Mouse (Mus musculus) spleen, postnatal 4 days (tissue): ENCODE measurements around the gene Rpl3l.
"Not testable (repeated sequence)": the region's sequence is repeated elsewhere in the genome, so short reads cannot be mapped to it uniquely, and the experiment has no call there.

Experiments used
- DNase-seq, 2 experiments: peaks; one replicate each; pipeline ENCODE4 v3.0.0; 2022; ENCODE audit warnings: low spot score in 2 of 2

The Rpl3l gene

GRCm38 (mm10) chr17:24727618-24728017 lies at the start of gene Rpl3l:
Rpl3l (plus strand) TSS chr17:24727820.
- peak in 1 of 2 experiments; percentile 57 for DNase-seq

DNA sequence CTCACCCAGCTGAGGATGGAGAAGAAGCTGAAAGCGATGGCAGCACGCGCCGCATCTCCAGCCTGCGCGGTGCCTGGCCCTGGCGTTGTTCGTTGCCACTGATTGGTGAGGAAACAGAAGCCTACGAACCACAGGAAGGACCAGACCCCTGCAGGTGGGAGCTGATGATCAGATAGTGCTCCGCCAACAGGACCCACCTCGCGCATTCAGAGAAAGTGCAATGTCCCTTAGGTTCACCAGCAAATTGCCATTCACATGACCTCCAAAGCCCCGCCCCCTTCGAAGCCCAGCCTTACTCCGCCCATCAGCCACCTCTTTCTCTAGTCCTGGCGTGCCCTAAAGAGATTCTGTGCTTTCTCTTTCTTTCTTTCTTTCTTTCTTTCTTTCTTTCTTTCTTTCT lies 41.1 kb upstream of the Rpl3l start:
- DNase-seq, result peak; percentile 71 to 83

- DNase-seq, result peak; percentile 65 to 84
Observed at GRCm38 (mm10) chr17:24687146-24687595, 40.4 kb upstream of the Rpl3l start.

DNA sequence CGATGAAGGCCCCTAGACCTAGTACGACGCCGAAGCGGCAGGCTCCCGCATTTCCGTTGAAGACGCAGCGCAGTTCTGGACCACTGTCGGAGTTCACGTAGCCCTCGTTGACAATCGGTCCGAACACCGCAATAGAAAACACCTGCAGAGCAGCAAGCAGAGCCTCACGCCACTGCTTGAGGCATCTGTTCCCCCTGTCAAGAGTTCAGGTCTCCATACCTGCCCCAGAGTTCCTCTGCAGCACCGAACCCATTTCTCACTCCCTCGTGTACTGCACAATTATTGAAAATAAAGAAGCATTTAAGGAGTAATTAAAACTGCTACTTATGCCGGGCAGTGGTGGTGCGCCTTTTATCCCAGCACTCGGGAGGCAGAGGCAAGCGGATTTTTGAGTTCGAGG lies 40.0 kb upstream of the Rpl3l start:
- DNase-seq, result no peak

DNA sequence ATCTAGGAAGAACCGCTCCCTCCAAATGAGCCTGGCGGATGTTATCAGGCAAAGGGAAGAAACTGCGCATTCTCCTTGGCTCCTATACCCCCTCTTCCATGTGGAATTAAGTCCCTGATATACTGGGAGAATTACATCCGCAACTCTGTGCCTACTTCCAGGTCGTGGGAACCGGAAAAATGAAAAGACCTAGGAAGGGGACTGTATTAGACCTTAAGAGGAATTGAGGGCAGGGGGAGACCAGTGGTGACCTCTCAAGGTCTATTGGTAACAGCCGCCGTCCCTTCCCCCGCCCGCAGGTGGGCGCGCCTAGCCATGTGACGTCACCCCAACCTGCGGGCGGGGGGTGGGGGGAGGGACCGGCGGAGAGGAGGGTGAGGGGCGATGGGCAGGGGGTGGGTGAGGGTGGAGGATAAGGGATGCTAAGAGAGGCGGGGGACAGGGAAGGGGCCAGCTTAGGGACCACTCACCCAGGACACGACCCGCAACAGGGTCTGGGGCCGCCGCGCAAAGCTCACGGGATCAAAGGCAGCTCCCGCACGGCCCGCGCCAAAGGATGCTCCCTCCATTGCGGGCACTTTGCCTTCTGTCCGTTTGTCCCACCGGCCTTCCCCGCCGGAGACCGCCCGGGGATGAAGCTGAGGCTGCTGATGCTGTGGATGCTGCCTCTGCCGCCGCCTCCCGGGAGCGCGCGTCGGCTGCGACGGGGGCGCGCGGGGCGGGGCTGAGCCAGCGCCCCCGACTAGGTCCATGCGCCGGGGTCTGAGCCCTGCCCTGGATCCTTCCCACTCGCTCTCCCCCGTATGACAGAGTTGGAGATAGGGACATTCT lies 38.2 kb upstream of the Rpl3l start, which contains the start of gene Syngr3:
TSS of gene Syngr3 (minus strand) at position 705 of the 831 bp plus-strand sequence.
- no peak for DNase-seq

GRCm38 (mm10) chr17:24692385-24692784 lies 35.2 kb upstream of the Rpl3l start:
- DNase-seq, result no peak

- no peak for DNase-seq
Observed at GRCm38 (mm10) chr17:24695326-24696010, 32.2 kb upstream of the Rpl3l start.

DNA sequence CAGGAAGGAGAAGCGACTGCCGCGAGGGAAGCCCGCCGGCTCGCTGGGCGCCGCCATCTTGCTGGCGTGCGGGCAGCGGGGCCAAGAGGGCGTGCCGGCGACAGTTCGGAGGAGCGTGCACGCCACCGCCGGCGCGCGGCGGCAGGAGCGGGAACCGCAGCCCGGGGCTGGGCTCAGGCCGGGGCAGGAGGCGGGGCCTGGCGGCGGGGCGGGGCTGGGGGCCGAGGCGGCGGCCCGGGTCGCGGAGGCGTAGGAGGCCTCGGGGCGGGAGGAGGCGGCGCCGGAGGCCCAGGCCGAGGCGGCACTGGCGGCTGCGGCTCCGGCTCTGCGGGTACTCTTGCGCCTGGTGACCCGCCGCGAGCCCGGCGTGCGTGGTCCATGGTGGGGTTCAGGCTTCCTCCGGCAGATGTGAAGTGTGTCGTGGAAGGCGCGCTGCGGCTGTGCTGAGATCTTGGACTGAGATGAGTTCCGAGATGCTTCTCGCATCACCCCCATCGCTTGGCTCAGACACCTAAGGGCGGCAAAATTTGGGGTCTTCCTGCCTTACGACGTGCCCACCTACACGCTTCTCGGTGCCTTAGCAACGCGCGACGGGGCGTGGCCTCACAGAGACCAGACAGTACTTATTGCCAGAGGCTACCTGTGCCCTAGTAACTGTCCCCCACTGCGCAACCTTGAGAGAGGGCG lies 31.5 kb upstream of the Rpl3l start, which contains the start of the genes Gfer and Noxo1:
TSS of gene Gfer (minus strand) at position 146 of the 687 bp plus-strand sequence.
TSS of gene Noxo1 (plus strand) at position 224 of the 687 bp plus-strand sequence.
- peak; percentile 88 to 94 for DNase-seq

DNA sequence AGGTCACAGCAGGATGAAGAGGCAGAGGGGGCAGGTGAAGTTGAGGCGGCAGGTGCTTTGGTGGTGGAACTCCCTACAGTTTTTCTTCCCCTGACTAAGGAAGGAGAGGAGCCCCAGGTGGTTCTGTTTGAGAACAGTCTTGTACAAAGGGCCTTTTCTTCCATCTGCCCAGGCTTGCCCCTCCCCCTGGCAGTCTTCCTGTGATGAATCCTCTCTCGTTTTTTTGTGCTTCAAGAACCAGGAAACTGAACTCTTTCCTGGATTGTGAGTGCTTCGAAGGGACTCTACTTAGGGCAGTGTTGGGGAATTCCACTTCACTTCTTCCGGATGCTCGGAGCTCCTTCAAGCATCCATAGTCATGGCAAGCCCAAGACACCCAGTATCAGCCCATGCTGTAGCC lies 29.6 kb upstream of the Rpl3l start:
- DNase-seq, result no peak

- no peak for DNase-seq
Observed at GRCm38 (mm10) chr17:24698715-24699114, 28.9 kb upstream of the Rpl3l start.

GRCm38 (mm10) chr17:24699473-24699872 lies 28.1 kb upstream of the Rpl3l start:
- DNase-seq, result no peak

- no peak for DNase-seq
Observed at GRCm38 (mm10) chr17:24701251-24701650, 26.4 kb upstream of the Rpl3l start.

GRCm38 (mm10) chr17:24705821-24706220 lies 21.8 kb upstream of the Rpl3l start:
- no peak for DNase-seq

GRCm38 (mm10) chr17:24706982-24707800 lies 20.4 kb upstream of the Rpl3l start, which contains the start of gene Tbl3:
Tbl3 (minus strand) TSS chr17:24707660.
- peak; percentile 90 to 96 for DNase-seq

DNA sequence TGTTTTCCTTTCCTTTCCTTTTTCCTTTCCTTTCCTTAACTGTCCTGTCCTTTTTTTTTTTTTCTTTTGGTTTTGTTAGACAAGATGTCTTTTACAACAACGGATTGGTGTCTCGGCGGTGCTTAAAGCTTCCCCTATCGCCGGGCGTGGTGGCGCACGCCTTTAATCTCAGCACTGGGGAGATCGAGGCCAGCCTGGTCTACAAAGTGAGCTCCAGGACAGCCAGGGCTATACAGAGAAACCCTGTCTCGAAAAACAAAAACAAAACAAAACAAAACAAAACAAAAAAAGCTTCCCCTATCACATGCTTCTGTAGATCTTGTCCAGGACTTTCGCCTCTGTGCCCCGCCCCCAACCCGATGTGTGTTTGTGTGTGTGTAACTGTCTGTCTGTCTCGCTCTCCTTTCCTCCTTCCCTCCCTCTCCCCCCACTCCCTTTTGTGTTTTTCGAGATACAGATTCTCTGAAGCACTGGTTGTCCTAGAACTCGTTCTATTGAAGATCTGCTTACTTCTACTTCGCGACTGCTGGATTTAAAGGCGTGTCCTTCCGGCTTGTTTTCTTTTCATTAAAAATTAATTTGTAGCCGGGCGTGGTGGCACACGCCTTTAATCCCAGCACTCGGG lies 19.7 kb upstream of the Rpl3l start:
- DNase-seq, result no peak

- DNase-seq, result no peak
Observed at GRCm38 (mm10) chr17:24708646-24709045, 19.0 kb upstream of the Rpl3l start.

GRCm38 (mm10) chr17:24715556-24715955 lies 12.1 kb upstream of the Rpl3l start:
- DNase-seq, result no peak

- DNase-seq, result peak in 1 of 2 experiments; percentile 58
Observed at GRCm38 (mm10) chr17:24716166-24716682, 11.4 kb upstream of the Rpl3l start.

GRCm38 (mm10) chr17:24717943-24718342 lies 9.7 kb upstream of the Rpl3l start, which contains the start of the genes Rnf151 and Rps2:
Rnf151 (minus strand) TSS chr17:24718063.
Rps2 (plus strand) TSS chr17:24718116.
- peak in 1 of 2 experiments; percentile 55 for DNase-seq

GRCm38 (mm10) chr17:24718938-24719337 lies 8.7 kb upstream of the Rpl3l start:
- not testable (repeated sequence) for DNase-seq
